Mouse (Mus musculus): ENCODE results near the gene Pif1. TPM values are rescaled to one million over a fixed set of nuclear protein-coding genes. Genes with fewer than 3 reads are reported as not detected.

Gene Pif1
- polyA plus RNA-seq, 1 experiment from 2014 or later, result 18.4 TPM

GRCm38 (mm10) chr9:65561016-65561415 lies 25.9 kb upstream of the Pif1 start:
- Histone ChIP-seq H3K27ac (ENCODE audit: low read depth) (no peak overlapping the region), H3K36me3 (ENCODE audit: insufficient read depth) (peaks cover 73% of the 10 kb centered on the region), H3K4me2 (no peak overlapping the region), H3K27me3 (ENCODE audit: insufficient read depth, low read length) (no peaks in the 10 kb centered on the region), H3K4me3 (ENCODE audit: low read depth, low read length) (no peak overlapping the region), H3K4me1 (ENCODE audit: insufficient read depth) (0 out of 2 replicates have a peak, but pooled peaks cover 7% of the 10 kb centered on the region), H3K9me3 (ENCODE audit: low read depth, low read length) (no peaks in the 10 kb centered on the region), H3K9ac (no peak overlapping the region)
- WGBS, result 87% methylated on average over 4 of the region's 4 CpGs
- DNase-seq (no peak), ATAC-seq (ENCODE audit: insufficient read depth) (no peak)
- TF ChIP-seq CTCF (IDR thresholded peaks at IDR 0.05; ENCODE audit: low read depth), result no peak

- TF ChIP-seq CTCF (IDR thresholded peaks at IDR 0.05; ENCODE audit: low read depth), result no peak
- peak; percentile 69; the same call in 1 of the 2 replicates for ATAC-seq (ENCODE audit: insufficient read depth)
- Histone ChIP-seq H3K27me3 (ENCODE audit: insufficient read depth, low read length) (no peaks in the 10 kb centered on the region), H3K27ac (ENCODE audit: low read depth) (peak overlapping the region; percentile 73), H3K4me3 (ENCODE audit: low read depth, low read length) (no peak overlapping the region), H3K9me3 (ENCODE audit: low read depth, low read length) (no peaks in the 10 kb centered on the region), H3K4me1 (ENCODE audit: insufficient read depth) (0 out of 2 replicates have a peak, but pooled peaks cover 5% of the 10 kb centered on the region), H3K36me3 (ENCODE audit: insufficient read depth) (peaks cover 67% of the 10 kb centered on the region), H3K9ac (no peak overlapping the region), H3K4me2 (no peak overlapping the region)
- WGBS, result 21% methylated on average over 4 of the region's 4 CpGs
- DNase-seq, result no peak
Observed at GRCm38 (mm10) chr9:65562081-65562506, 24.9 kb upstream of the Pif1 start.

- Histone ChIP-seq H3K36me3 (ENCODE audit: insufficient read depth) (peaks cover 57% of the 10 kb centered on the region), H3K4me1 (ENCODE audit: insufficient read depth) (0 out of 2 replicates have a peak, but pooled peaks cover 5% of the 10 kb centered on the region), H3K27ac (ENCODE audit: low read depth) (0 out of 2 replicates have a peak overlapping the region, but pooled peaks have one; percentile 15), H3K27me3 (ENCODE audit: insufficient read depth, low read length) (no peaks in the 10 kb centered on the region), H3K4me2 (no peak overlapping the region), H3K4me3 (ENCODE audit: low read depth, low read length) (no peak overlapping the region), H3K9ac (no peak overlapping the region), H3K9me3 (ENCODE audit: low read depth, low read length) (no peaks in the 10 kb centered on the region)
- DNase-seq (no peak), ATAC-seq (ENCODE audit: insufficient read depth) (no peak)
- WGBS, result 81% methylated on average over 5 of the region's 5 CpGs
- no peak for TF ChIP-seq CTCF (IDR thresholded peaks at IDR 0.05; ENCODE audit: low read depth)
Observed at GRCm38 (mm10) chr9:65563073-65563472, 23.9 kb upstream of the Pif1 start.

GRCm38 (mm10) chr9:65564698-65565097 lies 22.3 kb upstream of the Pif1 start:
- Histone ChIP-seq H3K4me1 (ENCODE audit: insufficient read depth) (peaks cover 12% of the 10 kb centered on the region; the same call in 1 of the 2 replicates), H3K27ac (ENCODE audit: low read depth) (no peak overlapping the region), H3K36me3 (ENCODE audit: insufficient read depth) (peaks cover 51% of the 10 kb centered on the region), H3K4me3 (ENCODE audit: low read depth, low read length) (no peak overlapping the region), H3K9me3 (ENCODE audit: low read depth, low read length) (no peaks in the 10 kb centered on the region), H3K4me2 (no peak overlapping the region), H3K9ac (no peak overlapping the region), H3K27me3 (ENCODE audit: insufficient read depth, low read length) (no peaks in the 10 kb centered on the region)
- ATAC-seq (ENCODE audit: insufficient read depth) (no peak), DNase-seq (no peak)
- TF ChIP-seq CTCF (IDR thresholded peaks at IDR 0.05; ENCODE audit: low read depth), result no peak
- 94% methylated on average over 2 of the region's 2 CpGs for WGBS

- TF ChIP-seq CTCF (IDR thresholded peaks at IDR 0.05; ENCODE audit: low read depth), result no peak
- ATAC-seq (ENCODE audit: insufficient read depth) (no peak), DNase-seq (no peak)
- no peaks in the 10 kb centered on the region for H3K27me3 ChIP-seq (ENCODE audit: insufficient read depth, low read length)
- H3K27ac ChIP-seq (ENCODE audit: low read depth), result peak overlapping the region; percentile 85
- WGBS, result 81% methylated on average over 6 of the region's 6 CpGs
- no peaks in the 10 kb centered on the region for H3K9me3 ChIP-seq (ENCODE audit: low read depth, low read length)
- H3K4me2 ChIP-seq, result no peak overlapping the region
- H3K4me1 ChIP-seq (ENCODE audit: insufficient read depth), result peaks cover 7% of the 10 kb centered on the region; the same call in 1 of the 2 replicates
- peaks cover 34% of the 10 kb centered on the region for H3K36me3 ChIP-seq (ENCODE audit: insufficient read depth)
- H3K4me3 ChIP-seq (ENCODE audit: low read depth, low read length), result no peak overlapping the region
- H3K9ac ChIP-seq, result no peak overlapping the region
Observed at GRCm38 (mm10) chr9:65568787-65569186, 18.2 kb upstream of the Pif1 start.

- Histone ChIP-seq H3K9me3 (ENCODE audit: low read depth, low read length) (no peaks in the 10 kb centered on the region), H3K4me3 (ENCODE audit: low read depth, low read length) (no peak overlapping the region), H3K27ac (ENCODE audit: low read depth) (peak overlapping the region; percentile 85), H3K27me3 (ENCODE audit: insufficient read depth, low read length) (no peaks in the 10 kb centered on the region), H3K4me1 (ENCODE audit: insufficient read depth) (peaks cover 9% of the 10 kb centered on the region), H3K36me3 (ENCODE audit: insufficient read depth) (peaks cover 30% of the 10 kb centered on the region), H3K9ac (no peak overlapping the region), H3K4me2 (no peak overlapping the region)
- no peak for TF ChIP-seq CTCF (IDR thresholded peaks at IDR 0.05; ENCODE audit: low read depth)
- WGBS, result 48% methylated on average over 6 of the region's 6 CpGs
- ATAC-seq (ENCODE audit: insufficient read depth), result peak; percentile 83
- DNase-seq, result peak; percentile 82
Observed at GRCm38 (mm10) chr9:65569491-65569971, 17.4 kb upstream of the Pif1 start.

- TF ChIP-seq CTCF (IDR thresholded peaks at IDR 0.05; ENCODE audit: low read depth), result no peak
- Histone ChIP-seq H3K9ac (no peak overlapping the region), H3K36me3 (ENCODE audit: insufficient read depth) (peaks cover 23% of the 10 kb centered on the region), H3K4me1 (ENCODE audit: insufficient read depth) (peaks cover 29% of the 10 kb centered on the region), H3K27me3 (ENCODE audit: insufficient read depth, low read length) (no peaks in the 10 kb centered on the region), H3K9me3 (ENCODE audit: low read depth, low read length) (no peaks in the 10 kb centered on the region), H3K4me3 (ENCODE audit: low read depth, low read length) (no peak overlapping the region), H3K27ac (ENCODE audit: low read depth) (peak overlapping the region; percentile 47), H3K4me2 (no peak overlapping the region)
- DNase-seq, result peak; percentile 83
- 56% methylated on average over 6 of the region's 6 CpGs for WGBS
- 0 out of 2 replicates have a peak, but pooled peaks have one; percentile 25 for ATAC-seq (ENCODE audit: insufficient read depth)
Observed at GRCm38 (mm10) chr9:65572837-65573236, 14.1 kb upstream of the Pif1 start.

Measured in lung, embryonic 14.5 days (tissue).